Mouse (Mus musculus): ENCODE measurements around the gene Tnik. TPM values are rescaled to one million over a fixed set of nuclear protein-coding genes. Genes with fewer than 3 reads are reported as not detected.

Gene Tnik
- polyA plus RNA-seq, 1 experiment from 2014 or later = 1.2 TPM

GRCm38 (mm10) chr3:28372459-28372858 is 109.4 kb downstream of the Tnik start:
- Histone ChIP-seq H3K27me3 (ENCODE audit: insufficient read depth, low read length) (no peaks in the 10 kb centered on the region), H3K4me2 (ENCODE audit: low read length) (no peak overlapping the region), H3K9me3 (replicated peaks; ENCODE audit: low read length) (no peaks in the 10 kb centered on the region), H3K9ac (ENCODE audit: low read depth, low read length) (no peak overlapping the region), H3K4me3 (replicated peaks; ENCODE audit: low read depth, low read length) (no peak overlapping the region), H3K4me1 (replicated peaks; ENCODE audit: insufficient read depth, low read length) (no peaks in the 10 kb centered on the region), H3K36me3 (ENCODE audit: insufficient read depth, low read length) (no peaks in the 10 kb centered on the region), H3K27ac (no peak overlapping the region)
- 96% methylated on average over 2 of the region's 2 CpGs for WGBS
- DNase-seq (ENCODE audit: low spot score) = no peak
- no peak for TF ChIP-seq CTCF (IDR thresholded peaks at IDR 0.05; ENCODE audit: low read depth)
- ATAC-seq (replicated peaks; ENCODE audit: low FRiP score, low read depth) = no peak

- 82% methylated on average over 6 of the region's 6 CpGs for WGBS
- Histone ChIP-seq H3K9me3 (replicated peaks; ENCODE audit: low read length) (no peaks in the 10 kb centered on the region), H3K9ac (ENCODE audit: low read depth, low read length) (no peak overlapping the region), H3K27me3 (ENCODE audit: insufficient read depth, low read length) (no peaks in the 10 kb centered on the region), H3K4me2 (ENCODE audit: low read length) (no peak overlapping the region), H3K27ac (no peak overlapping the region), H3K4me1 (replicated peaks; ENCODE audit: insufficient read depth, low read length) (no peaks in the 10 kb centered on the region), H3K36me3 (ENCODE audit: insufficient read depth, low read length) (no peaks in the 10 kb centered on the region), H3K4me3 (replicated peaks; ENCODE audit: low read depth, low read length) (no peak overlapping the region)
- ATAC-seq (replicated peaks; ENCODE audit: low FRiP score, low read depth) (no peak), DNase-seq (ENCODE audit: low spot score) (no peak)
- no peak for TF ChIP-seq CTCF (IDR thresholded peaks at IDR 0.05; ENCODE audit: low read depth)
Measured at GRCm38 (mm10) chr3:28374738-28375510, 111.9 kb downstream of the Tnik start.

- H3K27ac ChIP-seq = no peak overlapping the region
Measured at GRCm38 (mm10) chr3:28380224-28380623, 117.2 kb downstream of the Tnik start.

GRCm38 (mm10) chr3:28383526-28384126 is 120.6 kb downstream of the Tnik start:
- TF ChIP-seq CTCF (IDR thresholded peaks at IDR 0.05; ENCODE audit: low read depth) = no peak
- no peaks in the 10 kb centered on the region for H3K36me3 ChIP-seq (ENCODE audit: insufficient read depth, low read length)
- no peak overlapping the region for H3K4me3 ChIP-seq (replicated peaks; ENCODE audit: low read depth, low read length)
- WGBS = 74% methylated on average over 11 of the region's 11 CpGs
- H3K4me1 ChIP-seq (replicated peaks; ENCODE audit: insufficient read depth, low read length) = no peaks in the 10 kb centered on the region
- no peak overlapping the region for H3K27ac ChIP-seq
- no peaks in the 10 kb centered on the region; the same call in 1 of the 2 replicates for H3K9me3 ChIP-seq (replicated peaks; ENCODE audit: low read length)
- no peaks in the 10 kb centered on the region for H3K27me3 ChIP-seq (ENCODE audit: insufficient read depth, low read length)
- ATAC-seq (replicated peaks; ENCODE audit: low FRiP score, low read depth) = no peak
- H3K4me2 ChIP-seq (ENCODE audit: low read length) = no peak overlapping the region
- DNase-seq (ENCODE audit: low spot score) = no peak
- H3K9ac ChIP-seq (ENCODE audit: low read depth, low read length) = no peak overlapping the region

More at GRCm38 (mm10) chr3:28380224-28380623, 117.2 kb downstream of the Tnik start:
- Histone ChIP-seq H3K4me3 (replicated peaks; ENCODE audit: low read depth, low read length) (no peak overlapping the region), H3K36me3 (ENCODE audit: insufficient read depth, low read length) (no peaks in the 10 kb centered on the region), H3K9me3 (replicated peaks; ENCODE audit: low read length) (no peaks in the 10 kb centered on the region), H3K27me3 (ENCODE audit: insufficient read depth, low read length) (no peaks in the 10 kb centered on the region), H3K4me1 (replicated peaks; ENCODE audit: insufficient read depth, low read length) (no peaks in the 10 kb centered on the region), H3K4me2 (ENCODE audit: low read length) (no peak overlapping the region), H3K9ac (ENCODE audit: low read depth, low read length) (no peak overlapping the region)
- WGBS = 36% methylated on average over 2 of the region's 2 CpGs
- no peak for ATAC-seq (replicated peaks; ENCODE audit: low FRiP score, low read depth)
- no peak for DNase-seq (ENCODE audit: low spot score)
- no peak for TF ChIP-seq CTCF (IDR thresholded peaks at IDR 0.05; ENCODE audit: low read depth)

- ATAC-seq (replicated peaks; ENCODE audit: low FRiP score, low read depth) (no peak), DNase-seq (ENCODE audit: low spot score) (no peak)
- no peak overlapping the region for H3K4me2 ChIP-seq (ENCODE audit: low read length)
- H3K9ac ChIP-seq (ENCODE audit: low read depth, low read length) = no peak overlapping the region
- no peak for TF ChIP-seq CTCF (IDR thresholded peaks at IDR 0.05; ENCODE audit: low read depth)
- H3K4me1 ChIP-seq (replicated peaks; ENCODE audit: insufficient read depth, low read length) = no peaks in the 10 kb centered on the region
- 92% methylated on average over 10 of the region's 10 CpGs for WGBS
- H3K27me3 ChIP-seq (ENCODE audit: insufficient read depth, low read length) = no peaks in the 10 kb centered on the region
- no peaks in the 10 kb centered on the region for H3K36me3 ChIP-seq (ENCODE audit: insufficient read depth, low read length)
- no peaks in the 10 kb centered on the region; the same call in 1 of the 2 replicates for H3K9me3 ChIP-seq (replicated peaks; ENCODE audit: low read length)
- no peak overlapping the region for H3K27ac ChIP-seq
- H3K4me3 ChIP-seq (replicated peaks; ENCODE audit: low read depth, low read length) = no peak overlapping the region
Measured at GRCm38 (mm10) chr3:28385199-28385975, 122.4 kb downstream of the Tnik start.

GRCm38 (mm10) chr3:28388540-28388939 is 125.5 kb downstream of the Tnik start:
- H3K27ac ChIP-seq = no peak overlapping the region
- H3K4me2 ChIP-seq (ENCODE audit: low read length) = no peak overlapping the region
- H3K9me3 ChIP-seq (replicated peaks; ENCODE audit: low read length) = no peaks in the 10 kb centered on the region; the same call in 1 of the 2 replicates
- no peak overlapping the region for H3K4me3 ChIP-seq (replicated peaks; ENCODE audit: low read depth, low read length)
- H3K27me3 ChIP-seq (ENCODE audit: insufficient read depth, low read length) = no peaks in the 10 kb centered on the region
- no peak overlapping the region for H3K9ac ChIP-seq (ENCODE audit: low read depth, low read length)
- H3K36me3 ChIP-seq (ENCODE audit: insufficient read depth, low read length) = no peaks in the 10 kb centered on the region
- H3K4me1 ChIP-seq (replicated peaks; ENCODE audit: insufficient read depth, low read length) = no peaks in the 10 kb centered on the region
- TF ChIP-seq CTCF (IDR thresholded peaks at IDR 0.05; ENCODE audit: low read depth) = no peak
- no peak for DNase-seq (ENCODE audit: low spot score)
- WGBS = 86% methylated on average over 3 of the region's 3 CpGs
- no peak for ATAC-seq (replicated peaks; ENCODE audit: low FRiP score, low read depth)

Measured in kidney, postnatal 0 days (tissue).